Mouse (Mus musculus) spleen, adult 2 months (tissue): ENCODE data around the gene Eri3.

ENCODE experiments used
- CTCF ChIP-seq: fragments of 200-500 bp; IDR thresholded peaks from 2 replicates; pipeline ENCODE4 v1.5.1; 2011; ENCODE audit warnings: mild to moderate bottlenecking, inconsistent platforms; ENCODE audit not compliant: insufficient read depth, insufficient read length, insufficient replicate concordance; ENCODE audit errors: extremely low read depth
- POLR2A ChIP-seq: fragments of 200-500 bp; IDR thresholded peaks from 2 replicates; pipeline ENCODE4 v1.6.1; 2011; ENCODE audit warnings: low read depth, low read length, inconsistent platforms

GRCm38 (mm10) chr4:117563967-117564366 lies 13.8 kb downstream of the Eri3 start:
- no peak for TF ChIP-seq CTCF
- no peak for TF ChIP-seq POLR2A
